Mouse (Mus musculus) layer of hippocampus, adult 18-20 months (tissue): ENCODE measurements around the gene Abca5. TPM values are rescaled to one million over a fixed set of nuclear protein-coding genes. Genes with fewer than 3 reads are reported as not detected.
"Not testable (repeated sequence)": the region's sequence is repeated elsewhere in the genome, so short reads cannot be mapped to it uniquely, and the experiment has no call there.

Source experiments
- DNase-seq, 2 experiments: peaks; one replicate each; pipeline ENCODE4 v3.0.0; 2022; ENCODE audit warnings: low spot score in 2 of 2
- long read RNA-seq: library from polyadenylated mRNA; stranded (forward); transcript quantifications from one replicate; pipeline ENCODE4 v2.0.0, GENCODE M21; 2021
- total RNA-seq, 2 experiments: library from RNA; stranded (reverse); gene quantifications; 2 replicates each; pipeline ENCODE4 v1.2.3; 2021

Abca5 gene
- 10 to 100 TPM; 36.1 to 39.2 TPM for total RNA-seq
- long read RNA-seq, full-length matches to known transcripts = 4 of 16 reads
- long read RNA-seq, partial matches to known transcripts = 3 of 16 reads
- long read RNA-seq, other reads (novel, unspliced or antisense) = 9 of 16 reads

DNA sequence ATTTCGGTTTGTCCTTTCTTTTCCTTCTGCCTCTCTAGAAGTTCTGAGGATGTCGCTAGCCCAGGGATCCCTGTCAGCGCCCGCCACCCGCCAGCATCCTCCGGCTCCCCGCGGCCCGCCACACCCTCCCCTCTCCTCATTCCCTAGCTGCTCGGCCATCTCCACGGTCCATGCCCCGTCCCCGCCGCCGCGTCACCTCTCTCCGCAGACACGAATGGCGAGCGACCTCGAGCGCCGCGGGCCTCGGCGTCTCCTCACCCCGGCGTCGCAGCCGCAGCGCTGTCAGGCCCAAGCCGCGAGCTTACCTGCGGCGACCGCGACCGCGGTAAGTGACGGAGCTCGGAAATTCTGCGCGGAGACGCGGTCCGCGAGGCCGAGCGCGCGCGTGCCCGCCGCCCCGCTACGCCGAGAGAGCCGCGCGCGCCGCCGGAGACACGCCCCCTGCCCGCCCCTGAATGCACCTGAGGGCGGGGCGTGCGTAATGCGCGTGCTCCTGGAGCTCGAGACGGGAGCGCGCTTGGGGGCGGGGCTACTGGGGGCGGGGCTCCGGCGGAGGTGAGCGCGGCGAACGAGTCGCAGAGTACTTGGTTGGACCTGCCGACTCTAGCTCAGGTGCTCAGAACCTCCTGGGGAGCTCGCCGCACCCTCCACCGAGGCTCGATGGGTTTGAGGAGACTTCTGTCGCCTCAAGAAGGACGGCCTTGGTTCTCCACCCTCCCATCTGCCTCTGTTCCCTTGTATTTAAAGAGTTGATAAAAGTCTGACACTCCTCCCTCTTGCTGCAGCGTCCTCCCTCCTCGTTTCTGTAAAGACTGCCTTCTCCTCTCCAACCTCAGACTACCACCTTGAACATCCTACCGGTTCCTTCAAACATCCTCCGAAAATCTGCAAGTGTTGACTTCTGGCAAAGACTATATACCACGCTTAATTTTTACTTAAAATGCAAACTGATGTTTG lies at the start of gene Abca5:
Gene Abca5, minus strand, starts transcription at position 428 of the 957 bp plus-strand sequence.
- DNase-seq = peak; percentile 74 to 92

- DNase-seq = no peak
These were observed 48.0 kb upstream of the Abca5 start for GRCm38 (mm10) chr11:110385487-110385886.

DNA sequence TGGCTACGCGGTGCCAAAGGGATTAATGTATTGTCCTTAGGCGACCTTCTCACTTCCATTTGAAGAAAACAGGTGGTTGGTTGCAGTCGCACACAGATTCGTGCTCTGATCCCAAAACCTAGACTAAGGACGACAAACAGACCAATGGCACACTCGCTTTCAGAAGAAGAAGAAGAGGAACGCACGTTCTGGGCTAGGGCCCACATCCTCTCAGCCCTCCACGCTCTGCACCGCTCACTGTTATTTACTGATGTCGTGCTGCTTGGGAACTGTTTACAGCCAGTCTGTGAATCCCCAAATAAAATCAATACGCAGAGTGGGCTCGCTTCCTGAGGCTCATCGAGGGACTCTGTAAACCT lies 42.8 kb upstream of the Abca5 start:
- DNase-seq = no peak

GRCm38 (mm10) chr11:110379661-110380309 lies 42.3 kb upstream of the Abca5 start:
- DNase-seq = peak; percentile 23 to 59

- DNase-seq = peak; percentile 74 to 87
These were observed 36.5 kb upstream of the Abca5 start for GRCm38 (mm10) chr11:110374036-110374435.

- no peak for DNase-seq
These were observed 34.9 kb upstream of the Abca5 start for GRCm38 (mm10) chr11:110372266-110372954.

GRCm38 (mm10) chr11:110371827-110372226 lies 34.3 kb upstream of the Abca5 start:
- DNase-seq = no peak

- no peak for DNase-seq
These were observed 31.9 kb upstream of the Abca5 start for GRCm38 (mm10) chr11:110369312-110370019.

DNA sequence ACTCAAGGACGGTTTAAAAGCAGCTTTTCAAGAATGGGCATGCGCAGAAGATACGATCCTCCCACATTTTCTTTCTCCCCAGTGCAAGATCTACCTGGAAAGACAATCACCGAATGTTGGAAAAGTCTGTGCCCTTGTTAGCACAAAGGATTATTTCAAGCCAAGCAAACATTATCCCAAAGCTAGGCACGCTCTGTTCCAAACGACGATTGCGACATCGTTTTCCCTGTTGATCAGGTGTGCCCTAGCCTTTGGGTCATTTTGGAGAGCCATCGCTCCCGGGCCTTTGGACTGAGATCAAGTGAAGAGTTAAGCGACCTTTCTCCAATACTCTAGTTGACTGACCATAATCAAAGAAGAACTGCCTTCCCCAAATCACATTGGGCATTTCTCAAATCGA lies 30.1 kb upstream of the Abca5 start:
- DNase-seq = no peak

- no peak for DNase-seq
These were observed 29.4 kb upstream of the Abca5 start for GRCm38 (mm10) chr11:110366902-110367301.

- DNase-seq = peak in 1 of 2 experiments; percentile 44
These were observed 27.5 kb upstream of the Abca5 start for GRCm38 (mm10) chr11:110365016-110365415.

- peak; percentile 45 to 82 for DNase-seq
These were observed 20.4 kb upstream of the Abca5 start for GRCm38 (mm10) chr11:110357756-110358551.

DNA sequence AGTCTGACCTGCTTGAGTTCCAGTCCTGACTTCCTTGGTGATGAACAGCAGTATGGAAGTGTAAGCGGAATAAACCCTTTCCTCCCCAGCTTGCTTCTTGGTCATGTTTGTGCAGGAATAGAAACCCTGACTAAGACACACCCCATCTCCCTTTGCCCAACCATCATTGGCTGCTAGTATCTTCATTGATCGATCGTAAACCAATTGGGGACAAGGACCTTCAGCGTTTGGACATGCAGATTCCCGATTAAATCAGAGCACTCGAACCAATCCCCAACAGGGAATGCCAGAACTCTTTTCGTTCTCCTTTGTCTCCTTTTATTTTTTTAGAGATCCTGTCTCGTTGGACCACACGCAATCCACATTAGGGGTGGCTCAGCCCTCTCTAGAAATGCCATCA lies 17.6 kb upstream of the Abca5 start:
- not testable (repeated sequence) for DNase-seq

DNA sequence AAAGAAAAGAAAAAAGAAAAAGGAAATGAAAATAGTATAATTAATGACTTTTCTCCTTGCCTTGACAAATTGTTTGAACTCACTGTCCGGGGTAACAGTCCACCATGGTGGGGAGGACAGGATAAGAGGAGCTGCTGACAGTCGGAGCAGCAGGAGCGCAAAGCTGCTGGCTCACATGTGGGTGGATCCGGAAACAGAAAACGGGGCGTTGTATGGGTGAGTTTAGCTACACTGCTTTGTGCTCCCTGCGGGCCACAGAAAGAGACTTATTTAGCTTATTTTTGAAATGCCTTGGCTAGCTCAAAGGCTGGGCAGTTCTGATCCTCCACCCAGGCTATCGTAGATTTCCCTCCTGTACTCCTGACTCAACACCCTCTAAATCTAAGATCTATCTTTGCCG lies 16.7 kb upstream of the Abca5 start:
- peak in 1 of 2 experiments; percentile 12 for DNase-seq

GRCm38 (mm10) chr11:110348170-110348569 lies 10.7 kb upstream of the Abca5 start:
- no peak for DNase-seq

GRCm38 (mm10) chr11:110347768-110348167 lies 10.3 kb upstream of the Abca5 start:
- no peak for DNase-seq

GRCm38 (mm10) chr11:110336814-110337288 lies 665 bp downstream of the Abca5 start:
- DNase-seq = peak in 1 of 2 experiments; percentile 40

DNA sequence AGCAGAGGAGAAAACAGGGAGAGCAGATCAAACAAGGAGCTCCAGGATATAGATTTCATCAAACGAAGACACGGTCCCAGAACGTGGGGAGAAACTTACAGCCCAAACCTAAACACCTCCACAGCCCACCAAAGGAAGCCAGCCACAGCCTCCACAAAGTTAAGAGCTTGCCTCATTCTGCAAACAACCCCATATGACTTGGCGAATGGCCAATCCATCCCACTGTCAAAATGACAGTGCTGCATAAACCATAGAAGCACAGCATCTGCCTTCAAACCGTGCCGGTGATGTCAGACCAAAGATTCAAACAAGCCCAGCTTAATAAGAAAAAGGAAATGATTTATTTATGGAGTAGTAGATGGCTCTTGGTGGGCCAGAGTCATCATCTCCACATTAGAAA lies 7.4 kb downstream of the Abca5 start:
- peak; percentile 59 to 80 for DNase-seq

- DNase-seq = no peak
These were observed 15.2 kb downstream of the Abca5 start for GRCm38 (mm10) chr11:110322266-110322665.
